Mouse (Mus musculus) MEL (cell line): Measurements from ENCODE around the gene Dsn1. TPM values are rescaled to one million over a fixed set of nuclear protein-coding genes. Genes with fewer than 3 reads are reported as not detected.

Source experiments
- DNase-seq: peaks from one replicate; pipeline ENCODE4 v3.0.0; 2011; ENCODE audit warnings: low read depth, low spot score
- H3K27ac ChIP-seq: 2 replicates; pipeline ENCODE4 v1.5.1; 2012; ENCODE audit warnings: low read depth, mild to moderate bottlenecking, control low read depth, low read length, moderate library complexity; ENCODE audit not compliant: control insufficient read depth
- H3K27me3 ChIP-seq, 2 experiments: fragments of 150-350 bp in 1 of 2; sonication (generic) in 1 of 2; 2 replicates each; pipeline ENCODE4 v1.6.1; 2012; ENCODE audit warnings: low read length in 2 of 2, mild to moderate bottlenecking in 2 of 2, improper control_type of control experiment in 1 of 2, moderate library complexity in 1 of 2; ENCODE audit not compliant: insufficient read depth in 2 of 2, control insufficient read depth in 1 of 2
- H3K36me3 ChIP-seq, 2 experiments: 2 replicates each; pipeline ENCODE4 v1.6.1; 2012 to 2014; ENCODE audit warnings: low read length in 2 of 2, improper control_type of control experiment in 1 of 2, inconsistent platforms in 1 of 2, mild to moderate bottlenecking in 1 of 2; ENCODE audit not compliant: insufficient read depth in 2 of 2, control insufficient read depth in 1 of 2
- H3K4me1 ChIP-seq, 2 experiments: fragments of 150-350 bp in 1 of 2; sonication (generic) in 1 of 2; 2 replicates each; pipeline ENCODE4 v1.6.1; 2012; ENCODE audit warnings: low read length in 2 of 2, improper control_type of control experiment in 1 of 2, mild to moderate bottlenecking in 1 of 2; ENCODE audit not compliant: insufficient read depth in 2 of 2, control insufficient read depth in 1 of 2
- H3K4me3 ChIP-seq, 2 experiments: fragments of 150-350 bp in 1 of 2; sonication (generic) in 1 of 2; 2 replicates each; pipeline ENCODE4 v1.5.1; 2012; ENCODE audit warnings: low read depth in 2 of 2, low read length in 2 of 2, mild to moderate bottlenecking in 2 of 2, moderate library complexity in 2 of 2, control low read depth in 1 of 2, improper control_type of control experiment in 1 of 2; ENCODE audit not compliant: control insufficient read depth in 1 of 2, insufficient read depth in 1 of 2
- H3K79me2 ChIP-seq: 2 replicates; pipeline ENCODE4 v1.6.1; 2012; ENCODE audit warnings: mild to moderate bottlenecking, low read length, moderate library complexity; ENCODE audit not compliant: control insufficient read depth, poor library complexity, insufficient read depth
- H3K9ac ChIP-seq: 2 replicates; pipeline ENCODE4 v1.6.1; 2012; ENCODE audit warnings: low read depth, mild to moderate bottlenecking, control low read depth, low read length, moderate library complexity; ENCODE audit not compliant: control insufficient read depth, poor library complexity, severe bottlenecking
- H3K9me3 ChIP-seq: fragments of 150-350 bp; sonication (generic); replicated peaks from 2 replicates; pipeline ENCODE4 v1.6.1; 2012; ENCODE audit warnings: mild to moderate bottlenecking, low read length, improper control_type of control experiment, moderate library complexity; ENCODE audit not compliant: insufficient read depth
- CTCF ChIP-seq, 3 experiments: IDR thresholded peaks in 2 of 3; conservative IDR thresholded peaks in 1 of 3; 2 replicates each; pipeline ENCODE4 v1.5.1; 2011 to 2012; ENCODE audit warnings: low read length in 3 of 3, low read depth in 2 of 3, mild to moderate bottlenecking in 2 of 3, improper control_type of control experiment in 1 of 3, inconsistent platforms in 1 of 3, mixed read lengths in 1 of 3, moderate library complexity in 1 of 3; ENCODE audit not compliant: control insufficient read depth in 1 of 3, insufficient read depth in 1 of 3, poor library complexity in 1 of 3, severe bottlenecking in 1 of 3
- EP300 ChIP-seq, 2 experiments: IDR thresholded peaks; 2 replicates each; pipeline ENCODE4 v1.6.1; 2011; ENCODE audit warnings: improper control_type of control experiment in 2 of 2, low read length in 2 of 2, low read depth in 1 of 2, mild to moderate bottlenecking in 1 of 2
- ETS1 ChIP-seq: IDR thresholded peaks from 2 replicates; pipeline ENCODE4 v1.6.1; 2012; ENCODE audit warnings: low read depth, mild to moderate bottlenecking, inconsistent platforms, low read length, improper control_type of control experiment, moderate library complexity
- GABPA ChIP-seq: IDR thresholded peaks from 2 replicates; pipeline ENCODE4 v1.6.1; 2012; ENCODE audit warnings: low read depth, mild to moderate bottlenecking, inconsistent platforms, low read length, improper control_type of control experiment, moderate library complexity
- GATA1 ChIP-seq: IDR thresholded peaks from 2 replicates; pipeline ENCODE4 v1.6.1; 2011; ENCODE audit warnings: low read depth, low read length, improper control_type of control experiment
- JUND ChIP-seq: IDR thresholded peaks from 2 replicates; pipeline ENCODE4 v1.6.1; 2011; ENCODE audit warnings: low read depth, mild to moderate bottlenecking, improper control_type of control experiment, low read length
- KAT2A ChIP-seq: conservative IDR thresholded peaks from 2 replicates; pipeline ENCODE4 v1.6.1; 2012; ENCODE audit warnings: low read depth, low read length, improper control_type of control experiment, inconsistent platforms
- MAFK ChIP-seq: IDR thresholded peaks from 2 replicates; pipeline ENCODE4 v1.6.1; 2011; ENCODE audit warnings: low read depth, mild to moderate bottlenecking, low read length, improper control_type of control experiment, borderline replicate concordance
- MAX ChIP-seq: IDR thresholded peaks from 2 replicates; pipeline ENCODE4 v1.6.1; 2011; ENCODE audit warnings: low read length, improper control_type of control experiment
- MAZ ChIP-seq: IDR thresholded peaks from 2 replicates; pipeline ENCODE4 v1.6.1; 2012; ENCODE audit warnings: low read depth, mild to moderate bottlenecking, inconsistent platforms, low read length, improper control_type of control experiment
- MEF2A ChIP-seq: IDR thresholded peaks from 2 replicates; pipeline ENCODE4 v1.6.1; 2014; ENCODE audit warnings: low read depth, mild to moderate bottlenecking, inconsistent platforms, low read length, improper control_type of control experiment; ENCODE audit not compliant: poor library complexity, insufficient replicate concordance, severe bottlenecking; ENCODE audit errors: extremely low read depth
- MXI1 ChIP-seq: IDR thresholded peaks from 2 replicates; pipeline ENCODE4 v1.6.1; 2011; ENCODE audit warnings: mild to moderate bottlenecking, low read depth, low read length, improper control_type of control experiment
- MYC ChIP-seq: IDR thresholded peaks from 2 replicates; pipeline ENCODE4 v1.6.1; 2011; ENCODE audit warnings: low read depth, mild to moderate bottlenecking, low read length, improper control_type of control experiment, moderate library complexity
- NRF1 ChIP-seq: IDR thresholded peaks from 2 replicates; pipeline ENCODE4 v1.6.1; 2014; ENCODE audit warnings: low read depth, mild to moderate bottlenecking, inconsistent platforms, low read length, improper control_type of control experiment, moderate library complexity; ENCODE audit not compliant: poor library complexity, insufficient read depth, severe bottlenecking
- POLR2A ChIP-seq, 2 experiments: IDR thresholded peaks; 2 replicates each; pipeline ENCODE4 v1.6.1; 2011 to 2012; ENCODE audit warnings: low read length in 2 of 2, mild to moderate bottlenecking in 2 of 2, control low read depth in 1 of 2, improper control_type of control experiment in 1 of 2, low read depth in 1 of 2, moderate library complexity in 1 of 2; ENCODE audit not compliant: control insufficient read depth in 1 of 2, insufficient read depth in 1 of 2, poor library complexity in 1 of 2
- POLR2AphosphoS2 ChIP-seq: IDR thresholded peaks from 2 replicates; pipeline ENCODE4 v1.6.1; 2011; ENCODE audit warnings: low read length, improper control_type of control experiment
- RCOR1 ChIP-seq: IDR thresholded peaks from 2 replicates; pipeline ENCODE4 v1.6.1; 2012; ENCODE audit warnings: low read depth, mild to moderate bottlenecking, inconsistent platforms, low read length, improper control_type of control experiment
- TAL1 ChIP-seq: IDR thresholded peaks from 2 replicates; pipeline ENCODE4 v1.6.1; 2012; ENCODE audit warnings: mild to moderate bottlenecking, inconsistent platforms, low read length, moderate library complexity, mixed read lengths
- TBP ChIP-seq: IDR thresholded peaks from 2 replicates; pipeline ENCODE4 v1.8.0; 2011; ENCODE audit warnings: low read depth, low read length, improper control_type of control experiment
- UBTF ChIP-seq: IDR thresholded peaks from 2 replicates; pipeline ENCODE4 v1.6.1; 2012; ENCODE audit warnings: low read depth, mild to moderate bottlenecking, inconsistent platforms, low read length, improper control_type of control experiment, moderate library complexity, borderline replicate concordance; ENCODE audit not compliant: insufficient read depth
- ZKSCAN1 ChIP-seq: IDR thresholded peaks from 2 replicates; pipeline ENCODE4 v1.6.1; 2012; ENCODE audit warnings: low read depth, mild to moderate bottlenecking, inconsistent platforms, low read length, improper control_type of control experiment, moderate library complexity
- ZMIZ1 ChIP-seq: IDR thresholded peaks from 2 replicates; pipeline ENCODE4 v1.6.1; 2012; ENCODE audit warnings: low read depth, mild to moderate bottlenecking, inconsistent platforms, low read length, improper control_type of control experiment, moderate library complexity
- ZNF384 ChIP-seq: IDR thresholded peaks from 2 replicates; pipeline ENCODE4 v1.6.1; 2012; ENCODE audit warnings: low read depth, mild to moderate bottlenecking, inconsistent platforms, low read length, improper control_type of control experiment
- polyA plus RNA-seq, 2 experiments: library from polyadenylated mRNA; stranded (reverse) in 1 of 2; unstranded in 1 of 2; fragments of >175 nt in 1 of 2; fragments of >200 nt in 1 of 2; gene quantifications; 2 replicates each; pipeline versions ENCODE4 v1.2.1 to v1.2.4; 2012; ENCODE audit warnings: low replicate concordance in 2 of 2, low read depth in 1 of 2; ENCODE audit not compliant: insufficient read length in 2 of 2, insufficient read depth in 1 of 2, missing spikeins in 1 of 2
- total RNA-seq: library from RNA; depleted of rRNA; stranded (reverse); fragments of 300-350 nt; gene quantifications from 2 replicates; pipeline ENCODE4 v1.2.3, GENCODE M21; 2012

Dsn1 gene
- total and polyA plus RNA-seq, 3 experiments, result 29.3 to 33.2 TPM; not detected in 1

GRCm38 (mm10) chr2:157008509-157008908 lies 1.6 kb upstream of the Dsn1 start:
- H3K79me2 ChIP-seq, result peaks cover 8% of the 10 kb centered on the region
- no peaks in the 10 kb centered on the region for H3K27me3 ChIP-seq
- no peaks in the 10 kb centered on the region for H3K9me3 ChIP-seq
- no peak overlapping the region for H3K27ac ChIP-seq
- no peak overlapping the region for H3K9ac ChIP-seq
- TF ChIP-seq GATA1, result no peak
- no peak for TF ChIP-seq NRF1
- no peak for TF ChIP-seq GABPA
- no peak for TF ChIP-seq MEF2A
- TF ChIP-seq TAL1, result no peak
- TF ChIP-seq MAFK, result no peak
- no peak for TF ChIP-seq KAT2A
- TF ChIP-seq MAX, result no peak
- no peak for TF ChIP-seq CTCF (IDR thresholded peaks at IDR 0.05 in 2 of 3, conservative IDR thresholded peaks at IDR 0.05 in 1 of 3; ENCODE audit: control insufficient read depth in 1 of 3, insufficient read depth in 1 of 3, low read depth in 2 of 3, low read length in 3 of 3, poor library complexity in 1 of 3, severe bottlenecking in 1 of 3)
- TF ChIP-seq, all 39 proteins: peak for 0
- peaks cover 2 to 5% of the 10 kb centered on the region in 2 experiments; a peak in 2 of 4 replicates for H3K36me3 ChIP-seq
- no peak for DNase-seq
- H3K4me1 ChIP-seq, result peaks cover 3 to 12% of the 10 kb centered on the region in 2 experiments; a peak in 3 of 4 replicates
- H3K4me3 ChIP-seq, result no peak overlapping the region

DNA sequence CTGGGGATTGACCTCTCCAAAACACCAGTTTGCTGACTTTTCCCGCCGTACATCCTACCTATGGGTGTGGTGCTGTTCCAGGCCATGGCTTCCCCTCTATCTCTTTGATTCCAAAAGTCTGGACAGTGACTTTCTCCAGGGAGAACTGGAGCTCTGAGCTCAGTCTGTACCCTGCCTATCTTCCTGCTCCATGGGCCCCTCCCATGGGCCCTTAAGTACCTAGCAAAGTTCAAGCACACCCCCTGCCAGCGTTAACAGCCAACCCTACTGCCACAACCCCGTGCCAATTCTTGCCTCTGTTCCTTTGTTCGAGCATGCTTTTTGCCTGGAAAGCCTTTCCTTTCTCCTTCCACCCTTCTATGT lies 261 bp upstream of the Dsn1 start:
- no peaks in the 10 kb centered on the region for H3K27me3 ChIP-seq
- H3K9ac ChIP-seq, result peak overlapping the region; percentile 86
- no peaks in the 10 kb centered on the region for H3K9me3 ChIP-seq
- peaks cover 3 to 12% of the 10 kb centered on the region in 2 experiments; a peak in 3 of 4 replicates for H3K4me1 ChIP-seq
- peaks cover 2 to 5% of the 10 kb centered on the region in 2 experiments; a peak in 2 of 4 replicates for H3K36me3 ChIP-seq
- peak overlapping the region; percentile 85 for H3K27ac ChIP-seq
- no peak for DNase-seq
- peak overlapping the region; percentile 64 to 66 for H3K4me3 ChIP-seq
- H3K79me2 ChIP-seq, result peaks cover 8% of the 10 kb centered on the region
- TF ChIP-seq GATA1, result no peak
- no peak for TF ChIP-seq ZNF384
- 0 out of 2 replicates have a peak, but pooled peaks have one; percentile 20 for TF ChIP-seq RCOR1
- TF ChIP-seq POLR2A (IDR thresholded peaks at IDR 0.05; ENCODE audit: control insufficient read depth in 1 of 2, insufficient read depth in 1 of 2, low read depth in 1 of 2, low read length in 2 of 2, poor library complexity in 1 of 2), result no peak
- TF ChIP-seq MAZ, result 0 out of 2 replicates have a peak, but pooled peaks have one; percentile 13
- TF ChIP-seq ZMIZ1, result peak; percentile 51; the same call in 1 of the 2 replicates
- peak; percentile 14; the same call in 1 of the 2 replicates for TF ChIP-seq MXI1

- H3K9me3 ChIP-seq, result no peaks in the 10 kb centered on the region
- peaks cover 0 to 13% of the 10 kb centered on the region in 2 experiments; a peak in 1 of 4 replicates for H3K36me3 ChIP-seq
- no peak for TF ChIP-seq UBTF
- TF ChIP-seq POLR2A (IDR thresholded peaks at IDR 0.05; ENCODE audit: control insufficient read depth in 1 of 2, insufficient read depth in 1 of 2, low read depth in 1 of 2, low read length in 2 of 2, poor library complexity in 1 of 2), result no peak
- TF ChIP-seq MXI1, result no peak
- no peak for TF ChIP-seq JUND
- no peak for TF ChIP-seq GATA1
- no peak for TF ChIP-seq POLR2AphosphoS2
- no peak for TF ChIP-seq MYC
- no peak for TF ChIP-seq CTCF (IDR thresholded peaks at IDR 0.05 in 2 of 3, conservative IDR thresholded peaks at IDR 0.05 in 1 of 3; ENCODE audit: control insufficient read depth in 1 of 3, insufficient read depth in 1 of 3, low read depth in 2 of 3, low read length in 3 of 3, poor library complexity in 1 of 3, severe bottlenecking in 1 of 3)
- no peak for TF ChIP-seq ETS1
- TF ChIP-seq TBP, result no peak
- no peak for TF ChIP-seq EP300 (IDR thresholded peaks at IDR 0.05; ENCODE audit: low read depth in 1 of 2, low read length in 2 of 2)
- TF ChIP-seq NRF1, result no peak
- no peak for TF ChIP-seq ZKSCAN1
- H3K4me1 ChIP-seq, result peaks cover 0 to under 1% of the 10 kb centered on the region in 2 experiments; a peak in 2 of 4 replicates
- peaks cover 8% of the 10 kb centered on the region for H3K79me2 ChIP-seq
- H3K9ac ChIP-seq, result no peak overlapping the region
- no peak for DNase-seq
- H3K27ac ChIP-seq, result no peak overlapping the region
- H3K27me3 ChIP-seq, result no peaks in the 10 kb centered on the region
- no peak overlapping the region for H3K4me3 ChIP-seq
Measured at GRCm38 (mm10) chr2:157002321-157002720, 4.6 kb downstream of the Dsn1 start.
